Mouse (Mus musculus) kidney, adult 11 months (tissue): ENCODE measurements around the gene Tmtc4.

ENCODE experiments used
- DNase-seq: peaks from one replicate; pipeline ENCODE4 v3.0.0; 2022

Gene Tmtc4

DNA sequence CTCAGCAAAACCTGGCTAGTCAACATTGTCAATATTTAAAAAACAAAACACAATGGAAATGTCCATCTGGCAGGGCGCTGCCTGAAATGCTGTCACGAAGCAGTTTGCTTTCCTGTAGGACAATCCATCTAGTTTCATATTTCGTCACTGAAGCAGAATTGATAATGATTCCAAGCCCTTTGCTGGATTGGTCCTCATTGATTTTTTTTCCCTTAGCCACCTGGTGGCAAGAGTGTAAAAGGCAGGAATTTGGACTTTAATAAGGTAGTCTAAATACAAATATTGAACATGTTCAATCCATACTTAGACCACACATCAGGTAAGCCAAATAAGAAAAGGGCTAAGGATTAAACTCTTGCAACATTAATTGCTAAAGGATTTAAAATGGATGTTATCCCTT lies 82.7 kb downstream of the Tmtc4 start:
- no peak for DNase-seq

DNA sequence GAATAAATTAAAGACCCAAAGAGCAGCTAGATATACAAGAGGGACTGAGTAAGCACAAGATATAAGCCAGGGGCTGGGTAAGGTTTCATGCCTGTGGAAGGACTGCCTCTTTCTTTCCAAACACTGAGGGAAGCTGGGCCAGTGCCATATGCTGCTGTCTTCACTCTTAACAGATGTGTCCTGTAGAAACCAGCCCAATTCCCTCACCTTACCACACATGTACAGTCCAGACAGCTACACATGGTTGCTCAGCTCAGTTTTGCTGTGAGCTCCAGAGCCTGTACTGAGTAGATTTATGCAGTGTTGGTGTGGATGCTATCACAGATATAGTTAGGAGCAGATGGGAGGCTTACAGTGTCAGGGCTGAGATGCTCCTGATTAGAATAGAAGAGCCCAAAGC lies 83.2 kb downstream of the Tmtc4 start:
- no peak for DNase-seq

DNA sequence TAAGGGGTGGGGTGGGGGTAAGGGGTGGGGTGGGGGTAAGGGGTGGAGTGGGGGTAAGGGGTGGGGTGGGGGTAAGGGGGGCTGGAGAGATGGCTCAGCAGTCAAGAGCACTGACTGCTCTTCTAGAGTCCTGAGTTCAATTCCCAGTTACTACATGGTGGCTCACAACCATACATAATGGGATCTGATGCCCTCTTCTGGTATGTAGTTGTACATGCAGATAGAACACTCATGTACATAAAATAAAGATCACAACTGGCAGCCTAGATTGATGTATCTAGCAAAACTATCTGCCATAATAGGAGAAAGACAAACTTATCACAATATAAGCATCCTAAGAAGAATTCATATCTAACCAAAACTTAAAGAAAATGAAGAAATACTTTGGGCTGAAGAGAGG lies 85.3 kb downstream of the Tmtc4 start:
- DNase-seq: no peak

- no peak for DNase-seq
Observed at GRCm38 (mm10) chr14:122896106-122896505, 87.7 kb downstream of the Tmtc4 start.

DNA sequence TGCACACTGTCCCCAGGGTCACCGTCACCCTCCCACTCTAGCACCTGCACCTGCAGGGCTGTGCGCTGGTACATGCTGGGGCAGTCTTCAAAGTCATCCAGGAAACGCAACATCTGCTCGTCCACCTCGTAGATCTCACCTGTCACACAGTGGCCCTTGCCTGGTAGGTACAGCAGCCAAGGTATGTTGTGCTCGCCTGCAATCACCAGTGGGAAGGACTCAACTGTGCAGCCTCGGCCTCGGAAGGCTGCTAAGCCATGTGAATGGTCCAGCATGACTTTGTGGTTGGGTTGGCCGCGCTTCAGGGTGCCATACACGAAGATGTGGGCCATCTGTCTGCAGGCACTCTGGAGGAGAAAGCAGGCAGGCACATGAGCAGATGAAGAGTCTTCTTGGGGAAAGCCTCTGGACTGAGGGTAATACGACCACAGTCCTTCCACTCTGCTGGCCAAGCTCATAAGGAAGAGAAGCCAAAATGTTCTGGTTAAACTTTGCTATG lies 92.3 kb downstream of the Tmtc4 start:
- DNase-seq: no peak

GRCm38 (mm10) chr14:122888480-122888872 lies 95.4 kb downstream of the Tmtc4 start:
- no peak for DNase-seq

GRCm38 (mm10) chr14:122887702-122888479 lies 95.9 kb downstream of the Tmtc4 start:
- DNase-seq: no peak

DNA sequence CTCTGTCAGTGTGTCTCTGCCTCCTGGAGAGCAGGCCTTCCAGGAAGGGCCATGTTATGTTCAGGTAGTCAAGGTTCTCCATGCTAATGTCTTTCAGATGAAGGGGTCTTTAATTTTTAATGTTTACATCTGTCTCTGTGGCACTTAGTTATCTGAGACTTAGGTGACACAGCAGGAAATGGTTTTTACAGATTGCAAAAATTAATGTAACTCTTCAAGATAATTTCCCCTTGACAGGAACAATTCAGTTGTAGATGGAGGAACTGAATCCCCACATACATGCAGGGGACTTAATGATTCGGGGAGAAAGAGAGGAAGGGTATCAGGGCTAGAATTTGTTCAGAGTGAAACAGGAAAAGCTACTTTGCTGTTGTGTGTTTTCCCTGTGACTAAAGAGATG lies 96.6 kb downstream of the Tmtc4 start:
- no peak for DNase-seq

GRCm38 (mm10) chr14:122885893-122886292 lies 97.9 kb downstream of the Tmtc4 start:
- no peak for DNase-seq

DNA sequence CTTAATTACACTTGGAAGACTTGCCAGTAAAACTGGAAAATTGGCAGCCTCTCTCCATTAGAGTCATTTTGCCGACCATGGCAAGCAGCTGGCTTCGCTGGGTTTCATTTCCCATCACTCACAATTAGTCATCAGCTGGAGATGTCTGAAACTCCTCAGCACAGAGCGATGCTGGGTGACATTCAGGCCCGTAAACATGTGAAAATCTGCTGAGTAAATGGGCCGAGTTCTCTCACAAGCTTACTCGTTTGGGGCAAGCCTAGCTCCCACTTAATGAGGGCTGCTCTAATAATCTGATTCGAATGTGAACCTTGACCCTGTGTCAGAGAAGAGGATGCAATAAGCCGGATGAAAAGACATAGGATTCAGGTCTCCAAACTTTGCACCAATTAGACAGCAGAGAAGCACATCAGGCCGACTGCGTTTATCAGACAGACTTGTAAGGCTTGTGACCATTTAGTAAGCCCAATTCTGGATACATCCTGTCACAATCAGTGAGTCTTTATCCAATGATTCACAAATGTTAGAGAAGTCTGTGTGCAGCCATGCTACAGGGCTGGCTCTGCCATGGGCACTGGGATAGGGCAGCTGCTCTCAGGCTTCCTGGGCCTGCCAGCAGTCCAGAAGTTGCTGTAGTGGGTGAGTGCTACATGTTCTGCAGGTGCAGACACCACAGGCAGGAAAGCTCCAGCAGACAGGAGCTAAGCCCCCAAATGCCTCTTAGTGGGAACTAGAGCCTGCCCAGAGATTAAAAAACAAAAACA lies 99.8 kb downstream of the Tmtc4 start:
- DNase-seq: no peak

DNA sequence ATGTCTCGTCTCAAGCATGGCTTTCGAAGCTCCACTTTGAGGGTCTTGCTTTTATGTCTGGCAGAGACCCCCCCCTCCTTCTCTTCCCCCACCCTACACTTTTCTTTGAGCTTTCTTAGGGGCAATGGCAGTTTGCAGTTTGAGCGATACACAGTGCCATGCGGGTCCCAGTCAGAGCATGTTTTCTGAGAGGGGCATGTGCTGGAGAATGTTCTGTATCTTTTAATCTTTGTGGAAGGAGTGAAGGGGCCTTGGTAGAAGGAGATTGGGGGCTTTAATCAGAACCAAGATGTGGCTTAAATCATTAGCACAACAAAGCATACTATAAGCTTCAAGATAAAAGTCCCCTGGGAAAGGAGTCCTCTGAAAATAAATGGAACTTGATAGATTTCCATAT lies 100.4 kb downstream of the Tmtc4 start:
- no peak for DNase-seq

GRCm38 (mm10) chr14:122882795-122883409 lies 100.9 kb downstream of the Tmtc4 start:
- DNase-seq: no peak

- DNase-seq: no peak
Observed at GRCm38 (mm10) chr14:122882201-122882639, 101.6 kb downstream of the Tmtc4 start.

GRCm38 (mm10) chr14:122881699-122882098 lies 102.1 kb downstream of the Tmtc4 start:
- no peak for DNase-seq

DNA sequence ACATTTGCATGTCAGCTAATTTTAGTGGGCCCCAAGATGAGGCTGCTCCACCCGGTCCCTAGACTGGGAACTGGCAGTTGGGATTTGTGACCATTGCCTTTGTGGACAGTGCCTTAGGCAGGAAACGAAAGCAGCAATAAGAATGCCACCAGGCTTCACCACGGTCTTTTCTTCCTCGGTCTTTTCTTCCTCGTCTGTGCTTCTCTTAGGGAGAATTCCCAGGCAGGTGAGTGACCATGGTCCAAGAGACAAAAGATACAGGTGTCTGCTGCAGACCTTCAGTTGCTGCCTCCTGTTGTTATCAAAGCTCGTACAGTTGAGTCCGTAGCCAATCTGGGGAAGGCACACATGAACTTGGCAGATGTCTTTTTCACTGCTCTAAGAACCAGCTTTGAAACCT lies 103.5 kb downstream of the Tmtc4 start:
- no peak for DNase-seq

- no peak for DNase-seq
Observed at GRCm38 (mm10) chr14:122877787-122878186, 106.0 kb downstream of the Tmtc4 start.

DNA sequence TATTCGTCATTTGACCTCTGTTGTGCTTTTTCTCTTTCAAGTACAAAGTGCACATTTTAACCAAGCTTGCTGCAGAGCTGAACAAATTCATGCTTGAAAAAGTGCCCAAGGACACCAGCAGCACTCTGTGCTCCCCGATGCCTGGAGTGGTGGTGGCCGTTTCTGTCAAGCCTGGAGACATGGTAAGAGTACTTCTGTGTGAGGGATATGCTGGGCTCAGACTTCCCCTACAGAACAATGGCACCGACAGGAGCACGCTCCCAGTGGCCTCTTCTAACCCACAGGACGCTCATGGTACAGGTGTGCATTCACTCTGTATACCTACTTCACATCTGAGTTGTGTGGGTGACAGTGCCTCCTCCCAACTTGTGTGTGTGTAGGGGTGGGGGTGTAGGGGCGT lies 107.1 kb downstream of the Tmtc4 start:
- DNase-seq: peak; percentile 17

- peak; percentile 64 for DNase-seq
Observed at GRCm38 (mm10) chr14:122876163-122876562, 107.7 kb downstream of the Tmtc4 start.

- no peak for DNase-seq
Observed at GRCm38 (mm10) chr14:122875636-122876035, 108.2 kb downstream of the Tmtc4 start.

- no peak for DNase-seq
Observed at GRCm38 (mm10) chr14:122875056-122875455, 108.8 kb downstream of the Tmtc4 start.

GRCm38 (mm10) chr14:122872612-122873011 lies 111.2 kb downstream of the Tmtc4 start:
- DNase-seq: no peak

- DNase-seq: no peak
Observed at GRCm38 (mm10) chr14:122871841-122872580, 111.8 kb downstream of the Tmtc4 start.

DNA sequence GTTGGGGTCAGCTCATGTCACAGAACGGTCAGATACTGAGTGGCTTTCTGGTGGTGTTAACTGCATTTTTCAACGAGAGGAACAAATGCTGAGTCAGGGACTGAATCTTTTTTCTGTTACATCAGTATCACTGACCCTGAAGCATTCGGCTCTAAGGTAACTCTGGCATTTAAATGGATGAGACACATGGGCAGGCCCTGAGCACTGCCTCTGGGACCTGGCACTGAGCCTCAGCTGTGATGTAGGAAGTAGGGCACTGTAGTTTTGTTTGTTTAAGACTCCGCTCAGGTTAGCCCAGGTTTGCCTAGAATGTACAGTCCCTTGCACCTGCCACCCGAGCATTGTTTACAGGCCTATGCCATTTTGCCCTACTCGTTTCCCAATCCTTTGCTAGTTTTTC lies 114.0 kb downstream of the Tmtc4 start:
- no peak for DNase-seq
